Mouse (Mus musculus) kidney, postnatal 0 days (tissue): ENCODE results near the gene Adgrg3. TPM values are rescaled to one million over a fixed set of nuclear protein-coding genes. Genes with fewer than 3 reads are reported as not detected.

Experiments
- ATAC-seq: fragments of 200-750 bp; cut with Nextera tagmentation; replicated peaks from 2 replicates; pipeline ENCODE4 v1.8.0; 2017; ENCODE audit warnings: low read depth, moderate number of reproducible peaks, moderate TSS enrichment, moderate library complexity; ENCODE audit not compliant: low FRiP score
- DNase-seq: peaks from one replicate; pipeline ENCODE4 v3.0.0-alpha.2; 2016; ENCODE audit warnings: low spot score
- H3K27ac ChIP-seq: fragments of 300-500 bp; sonication (generic); 2 replicates; pipeline ENCODE4 v1.5.1; 2014; ENCODE audit warnings: mild to moderate bottlenecking
- H3K27me3 ChIP-seq: fragments of 300-500 bp; sonication (generic); 2 replicates; pipeline ENCODE4 v1.6.1; 2014; ENCODE audit warnings: low read length, mixed read lengths; ENCODE audit not compliant: insufficient read depth
- H3K36me3 ChIP-seq: fragments of 300-500 bp; sonication (generic); 2 replicates; pipeline ENCODE4 v1.6.1; 2014; ENCODE audit warnings: low read length, mixed read lengths; ENCODE audit not compliant: insufficient read depth
- H3K4me1 ChIP-seq: fragments of 300-500 bp; sonication (generic); replicated peaks from 2 replicates; pipeline ENCODE4 v1.6.1; 2014; ENCODE audit warnings: antibody characterized with exemption, low read length, mixed read lengths; ENCODE audit not compliant: insufficient read depth
- H3K4me2 ChIP-seq: fragments of 300-500 bp; sonication (generic); 2 replicates; pipeline ENCODE4 v1.6.1; 2014; ENCODE audit warnings: mild to moderate bottlenecking, low read length, moderate library complexity, mixed read lengths
- H3K4me3 ChIP-seq: fragments of 300-500 bp; sonication (generic); replicated peaks from 2 replicates; pipeline ENCODE4 v1.5.1; 2014; ENCODE audit warnings: low read depth, low read length
- H3K9ac ChIP-seq: fragments of 300-500 bp; sonication (generic); 2 replicates; pipeline ENCODE4 v1.6.1; 2014; ENCODE audit warnings: low read depth, low read length
- H3K9me3 ChIP-seq: fragments of 300-500 bp; sonication (generic); replicated peaks from 2 replicates; pipeline ENCODE4 v1.6.1; 2016; ENCODE audit warnings: low read length, inconsistent platforms, mixed read lengths
- CTCF ChIP-seq: IDR thresholded peaks from 2 replicates; pipeline ENCODE4 v1.5.1; 2016; ENCODE audit warnings: antibody characterized with exemption, low read depth, mild to moderate bottlenecking, moderate library complexity
- WGBS: fragments of 180-500 bp; shearing (Covaris S2); extraction: QIAGEN DNeasy Blood & Tissue Kit; methylation state at CpG from one replicate; pipeline ENCODE4 v1.1.7; 2014; 5-methylcytosine and 5-hydroxymethylcytosine counted together
- polyA plus RNA-seq: library from polyadenylated mRNA; unstranded; fragments of >200 nt; fragmentation: Nextera tagmentation; extraction: Ambion mirVana; gene quantifications from 2 replicates; pipeline ENCODE4 v1.2.1, GENCODE M21; 2015

Gene Adgrg3
- polyA plus RNA-seq, 1 experiment from 2014 or later, result 3.7 TPM

DNA sequence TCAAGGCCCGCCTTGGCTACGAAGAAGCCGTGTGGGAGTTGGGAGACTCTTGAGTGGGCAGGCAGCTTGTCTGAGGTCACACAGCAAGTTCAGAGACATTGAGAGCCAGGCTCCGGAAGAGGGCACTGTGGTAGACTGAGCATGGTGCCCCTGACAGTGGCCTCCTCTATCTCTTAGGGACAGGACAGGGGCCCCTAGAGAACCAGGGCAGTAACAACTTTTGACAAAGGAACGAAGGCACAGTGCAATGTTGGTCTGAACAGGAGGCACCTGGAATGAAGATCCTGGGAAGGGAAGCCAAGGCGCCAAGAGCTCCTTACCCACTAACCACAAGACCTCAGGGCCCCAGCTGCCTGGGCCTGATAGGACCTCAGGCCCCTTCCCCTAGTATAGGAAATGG, 32.5 kb upstream of the Adgrg3 start:
- H3K4me2 ChIP-seq, result peak overlapping the region; percentile 31; the same call in 1 of the 2 replicates
- H3K36me3 ChIP-seq, result no peaks in the 10 kb centered on the region
- no peak overlapping the region for H3K4me3 ChIP-seq
- no peak for TF ChIP-seq CTCF
- H3K4me1 ChIP-seq, result peaks cover 35% of the 10 kb centered on the region
- WGBS, result 65% methylated on average over 6 of the region's 6 CpGs
- H3K27me3 ChIP-seq, result no peaks in the 10 kb centered on the region
- H3K9me3 ChIP-seq, result no peaks in the 10 kb centered on the region
- ATAC-seq (no peak), DNase-seq (no peak)
- 0 out of 2 replicates have a peak overlapping the region, but pooled peaks have one; percentile 85 for H3K27ac ChIP-seq
- H3K9ac ChIP-seq, result no peak overlapping the region

DNA sequence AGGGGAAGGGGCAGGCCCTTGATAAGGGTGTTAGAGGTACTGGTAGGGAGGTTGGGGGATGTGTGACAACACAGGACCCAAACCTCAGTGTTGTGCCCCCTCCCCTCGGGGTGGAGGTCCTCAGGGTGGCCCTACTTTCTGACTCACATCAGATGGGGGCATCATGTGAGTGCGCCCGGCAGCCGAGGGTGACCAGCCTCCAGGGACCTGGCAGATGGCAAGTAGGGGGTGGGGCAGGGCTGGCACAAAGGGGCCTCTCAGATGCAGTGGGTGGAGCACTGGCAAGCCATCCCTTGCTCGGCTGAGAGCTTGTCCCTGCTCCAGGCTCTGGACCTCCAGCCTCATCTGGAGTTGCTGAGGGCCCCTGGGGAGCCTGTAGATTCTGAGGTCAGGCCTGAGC, 30.8 kb upstream of the Adgrg3 start:
- Histone ChIP-seq H3K4me2 (no peak overlapping the region), H3K9me3 (no peaks in the 10 kb centered on the region), H3K4me1 (peaks cover 35% of the 10 kb centered on the region), H3K9ac (no peak overlapping the region), H3K4me3 (no peak overlapping the region), H3K27me3 (no peaks in the 10 kb centered on the region), H3K27ac (no peak overlapping the region), H3K36me3 (no peaks in the 10 kb centered on the region)
- ATAC-seq, result no peak
- 52% methylated on average over 5 of the region's 5 CpGs for WGBS
- TF ChIP-seq CTCF, result no peak
- DNase-seq, result no peak

DNA sequence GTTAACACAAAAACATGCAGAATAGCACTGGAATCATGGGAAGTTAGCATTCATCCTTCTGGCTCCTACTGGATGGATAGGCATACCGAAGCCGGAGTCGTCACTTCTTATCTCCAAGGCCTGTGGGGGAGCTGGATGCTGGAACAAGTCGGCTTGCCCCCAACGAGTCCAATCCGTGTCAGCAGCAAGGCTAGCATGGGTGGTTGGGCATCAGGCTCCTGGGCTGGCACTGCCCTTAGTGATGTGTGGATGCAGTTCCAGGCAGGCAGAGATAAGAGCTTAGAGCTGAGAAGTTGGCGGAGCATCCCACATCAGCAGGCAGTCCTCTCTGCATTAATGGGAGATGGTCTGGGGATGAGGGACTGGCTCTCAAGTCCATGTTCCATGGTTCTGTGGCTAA, 29.9 kb upstream of the Adgrg3 start:
- Histone ChIP-seq H3K4me3 (no peak overlapping the region), H3K4me2 (no peak overlapping the region), H3K27me3 (no peaks in the 10 kb centered on the region), H3K27ac (no peak overlapping the region), H3K36me3 (no peaks in the 10 kb centered on the region), H3K9ac (no peak overlapping the region), H3K9me3 (no peaks in the 10 kb centered on the region), H3K4me1 (peaks cover 43% of the 10 kb centered on the region)
- no peak for ATAC-seq
- 67% methylated on average over 7 of the region's 7 CpGs for WGBS
- no peak for TF ChIP-seq CTCF
- no peak for DNase-seq

DNA sequence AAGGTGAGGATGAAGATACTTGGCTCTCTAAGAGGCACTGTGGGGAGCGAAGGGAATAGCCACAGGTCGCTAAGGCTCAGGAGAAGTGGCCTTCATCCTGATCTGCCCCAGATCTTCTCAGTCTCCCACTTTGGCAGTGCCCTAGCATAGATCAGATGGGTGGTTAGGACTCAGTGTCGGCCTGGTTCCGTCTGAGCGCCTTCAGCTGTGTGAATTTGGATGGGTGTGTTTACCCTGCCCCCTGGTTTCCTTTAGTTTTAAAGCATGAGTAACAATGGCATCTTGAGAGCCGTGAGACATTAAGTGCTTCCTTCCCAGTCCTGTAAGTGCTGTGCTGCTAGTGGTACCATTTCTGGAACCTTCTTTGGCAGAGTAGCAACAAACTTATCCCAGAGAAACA, 28.9 kb upstream of the Adgrg3 start:
- Histone ChIP-seq H3K4me2 (no peak overlapping the region), H3K4me3 (no peak overlapping the region), H3K9ac (no peak overlapping the region), H3K36me3 (no peaks in the 10 kb centered on the region), H3K9me3 (no peaks in the 10 kb centered on the region), H3K4me1 (peaks cover 36% of the 10 kb centered on the region), H3K27ac (no peak overlapping the region), H3K27me3 (no peaks in the 10 kb centered on the region)
- no peak for ATAC-seq
- DNase-seq, result no peak
- TF ChIP-seq CTCF, result peak; percentile 32; the same call in 1 of the 2 replicates
- 68% methylated on average over 6 of the region's 6 CpGs for WGBS

DNA sequence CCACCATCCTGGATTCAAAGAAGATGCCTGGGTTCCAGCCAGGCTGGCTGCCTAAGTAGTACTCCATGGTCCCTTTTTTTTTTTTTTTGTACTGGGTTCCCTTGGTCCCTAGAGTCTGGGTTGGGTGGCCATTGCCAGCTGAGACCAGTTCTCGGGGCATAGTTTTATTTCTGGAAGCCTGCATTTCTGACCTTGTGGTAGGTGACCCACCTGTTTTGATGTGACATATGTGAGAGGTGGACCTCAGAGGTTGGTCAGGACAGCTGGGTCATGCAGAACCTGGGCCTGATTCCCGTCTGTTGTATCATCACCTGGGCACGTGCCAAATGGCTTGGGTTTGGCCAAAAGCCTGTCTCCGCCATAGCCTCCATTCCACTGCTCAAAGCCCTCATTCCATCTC, 27.8 kb upstream of the Adgrg3 start:
- DNase-seq (no peak), ATAC-seq (no peak)
- Histone ChIP-seq H3K36me3 (no peaks in the 10 kb centered on the region), H3K4me2 (no peak overlapping the region), H3K9me3 (no peaks in the 10 kb centered on the region), H3K27ac (no peak overlapping the region), H3K4me1 (peaks cover 30% of the 10 kb centered on the region), H3K4me3 (no peak overlapping the region), H3K9ac (no peak overlapping the region), H3K27me3 (no peaks in the 10 kb centered on the region)
- 77% methylated on average over 4 of the region's 4 CpGs for WGBS
- no peak for TF ChIP-seq CTCF

DNA sequence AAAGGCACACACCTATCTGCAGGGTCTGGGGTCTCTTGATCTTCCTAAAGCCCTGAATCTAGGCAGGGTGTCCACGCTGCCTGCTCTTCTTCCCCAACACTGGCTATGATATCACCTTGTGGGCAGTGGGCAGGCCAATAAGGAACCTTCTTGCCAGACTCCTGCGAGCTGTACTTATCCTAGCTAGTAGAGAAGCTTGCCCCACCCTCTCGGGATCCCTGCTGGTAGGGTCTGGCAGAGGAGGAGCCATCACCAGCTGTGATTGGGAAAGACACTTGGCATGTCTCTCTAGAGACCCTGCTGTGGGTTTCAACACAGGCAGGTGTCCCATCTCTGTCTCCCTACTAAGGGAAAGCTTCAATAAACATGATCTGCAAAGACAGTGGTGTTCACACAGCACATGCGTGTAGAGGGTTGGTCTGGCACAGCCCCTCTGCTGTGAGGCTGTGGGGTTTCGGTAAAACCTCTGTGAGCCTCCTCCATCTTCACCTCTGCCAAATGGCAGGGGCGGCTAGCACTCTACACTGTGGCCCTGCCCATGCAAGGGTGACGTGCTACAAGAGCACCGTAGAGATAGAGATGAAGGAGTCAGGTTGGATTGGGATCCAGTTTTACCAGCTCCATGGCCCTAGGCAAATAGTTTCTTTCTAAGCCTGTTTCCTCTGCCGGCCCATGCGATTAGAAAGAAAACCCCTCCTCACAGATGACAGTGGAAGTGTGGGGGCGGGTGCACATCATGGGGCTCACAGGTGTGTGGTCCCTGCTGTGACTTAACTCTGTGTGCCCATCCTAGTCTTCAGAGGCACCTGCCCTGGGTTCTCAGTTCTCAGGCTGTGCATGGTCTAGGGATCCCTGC, 26.7 kb upstream of the Adgrg3 start:
- no peak for ATAC-seq
- no peaks in the 10 kb centered on the region for H3K9me3 ChIP-seq
- no peak overlapping the region for H3K4me3 ChIP-seq
- H3K27me3 ChIP-seq, result no peaks in the 10 kb centered on the region
- H3K9ac ChIP-seq, result no peak overlapping the region
- H3K27ac ChIP-seq, result no peak overlapping the region
- WGBS, result 63% methylated on average over 11 of the region's 11 CpGs
- no peak for DNase-seq
- H3K4me1 ChIP-seq, result peaks cover 21% of the 10 kb centered on the region
- H3K36me3 ChIP-seq, result no peaks in the 10 kb centered on the region
- no peak for TF ChIP-seq CTCF
- H3K4me2 ChIP-seq, result no peak overlapping the region
